Mouse (Mus musculus) mature B cell (primary cell): Measurements from ENCODE around the gene Vill.

Experiments used
- in situ Hi-C: fragments of 300-500 bp; cut with MboI; formaldehyde crosslinking; loops from 2 replicates; pipeline ENCODE4 v1.14.3; 2019

The Vill gene

GRCm38 (mm10) chr9:119080040-119080675, 27.6 kb downstream of the Vill start:
- in situ Hi-C loops, result no loop called here

DNA sequence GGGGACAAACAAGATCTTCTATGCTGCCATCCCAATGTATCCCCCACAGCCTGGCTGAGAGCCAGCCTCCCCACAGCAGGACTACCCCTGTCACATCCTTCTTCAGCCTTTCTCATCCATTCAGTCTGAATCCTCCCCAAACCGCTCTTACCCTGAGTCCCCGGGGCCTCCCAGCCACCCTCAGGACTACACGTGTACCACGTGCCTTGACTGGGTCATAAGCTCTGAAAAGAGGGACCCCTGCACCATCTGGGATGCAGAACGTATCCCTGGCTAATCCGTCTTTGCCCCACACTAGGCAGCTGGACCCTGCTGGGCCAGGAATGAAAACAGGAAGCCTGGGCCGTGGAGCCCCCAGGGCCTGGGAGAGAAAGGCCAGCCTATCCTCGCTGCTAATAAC, 29.5 kb downstream of the Vill start:
- in situ Hi-C loops, result no loop called here

GRCm38 (mm10) chr9:119082656-119083430, 30.3 kb downstream of the Vill start:
- in situ Hi-C loops, result no loop called here

DNA sequence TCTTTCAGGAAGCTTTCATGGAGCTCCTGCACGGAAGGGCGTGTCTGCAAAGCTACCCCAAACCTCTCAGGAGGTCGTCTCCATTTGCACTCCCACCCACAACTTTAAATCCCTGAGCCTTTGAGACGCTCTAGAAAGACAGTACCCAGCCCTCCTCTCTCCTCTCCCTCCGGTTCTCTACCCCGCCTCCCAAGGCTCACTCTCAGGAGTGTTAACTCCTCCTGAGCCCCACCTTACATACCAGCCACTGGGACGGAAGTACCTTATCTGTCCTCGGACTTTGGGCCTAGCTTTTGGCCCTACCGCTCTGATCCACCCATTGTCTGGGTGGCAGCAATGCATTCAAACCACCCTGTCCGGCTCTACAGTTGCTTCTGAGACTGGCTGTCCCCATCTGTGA, 31.4 kb downstream of the Vill start:
- in situ Hi-C loops, result no loop called here

- in situ Hi-C loops, result no loop called here
Observed at GRCm38 (mm10) chr9:119086451-119086850, 33.9 kb downstream of the Vill start.

GRCm38 (mm10) chr9:119087309-119087708, 34.7 kb downstream of the Vill start:
- in situ Hi-C loops, result no loop called here

DNA sequence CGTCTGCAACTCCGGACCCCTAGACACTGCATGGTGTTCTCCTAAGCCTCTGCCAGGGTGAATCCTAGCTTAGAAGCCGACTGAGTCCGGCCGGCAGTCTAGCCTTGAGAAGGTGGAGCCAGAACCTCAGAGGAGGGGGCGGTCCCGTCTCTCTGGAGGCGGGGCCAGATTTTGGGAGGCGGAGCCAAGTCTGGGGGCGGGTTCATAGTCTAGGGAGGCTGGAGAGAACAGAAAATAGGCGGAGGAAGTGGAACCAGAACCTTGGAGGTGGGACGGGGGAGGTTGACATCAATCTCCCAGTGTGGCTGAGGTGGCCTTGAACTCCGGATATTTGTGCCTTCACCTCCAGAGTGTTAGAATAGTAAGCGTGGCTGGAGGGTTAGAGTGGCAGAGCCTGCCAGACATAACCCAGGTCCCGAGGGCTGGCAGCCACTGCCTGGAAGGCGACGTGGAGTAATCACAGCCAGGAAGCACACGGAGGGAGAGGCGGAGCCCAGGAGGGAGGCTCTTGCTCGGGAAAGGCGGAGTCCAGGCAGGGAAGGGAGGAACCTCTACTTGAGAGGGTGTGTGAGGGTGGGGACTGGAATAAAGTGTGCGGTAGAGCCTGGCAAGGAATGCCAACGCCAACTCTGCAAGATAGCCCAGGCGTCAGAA, 35.7 kb downstream of the Vill start:
- in situ Hi-C loops, result no loop called here

- in situ Hi-C loops, result no loop called here
Observed at GRCm38 (mm10) chr9:119089437-119089836, 36.9 kb downstream of the Vill start.

DNA sequence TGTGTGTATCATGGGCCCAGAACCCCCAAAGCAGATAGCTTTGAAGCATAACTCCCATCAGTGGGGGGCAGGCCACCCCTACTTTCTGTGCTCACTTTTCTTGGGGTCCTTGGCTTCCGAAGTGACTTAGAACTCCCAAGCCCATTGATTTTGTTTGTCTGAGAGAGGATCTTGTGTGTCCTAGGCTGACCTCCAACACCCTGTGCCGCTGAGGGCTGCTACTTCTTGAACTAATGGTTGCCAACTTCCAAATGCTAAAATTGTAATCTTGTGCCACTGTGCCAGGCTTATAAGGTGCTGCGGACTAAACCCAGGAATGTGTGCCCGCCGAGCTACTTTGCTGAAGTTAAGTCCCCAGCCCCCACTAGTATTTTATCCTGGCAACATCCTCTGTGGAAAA, 37.9 kb downstream of the Vill start:
- in situ Hi-C loops, result no loop called here

DNA sequence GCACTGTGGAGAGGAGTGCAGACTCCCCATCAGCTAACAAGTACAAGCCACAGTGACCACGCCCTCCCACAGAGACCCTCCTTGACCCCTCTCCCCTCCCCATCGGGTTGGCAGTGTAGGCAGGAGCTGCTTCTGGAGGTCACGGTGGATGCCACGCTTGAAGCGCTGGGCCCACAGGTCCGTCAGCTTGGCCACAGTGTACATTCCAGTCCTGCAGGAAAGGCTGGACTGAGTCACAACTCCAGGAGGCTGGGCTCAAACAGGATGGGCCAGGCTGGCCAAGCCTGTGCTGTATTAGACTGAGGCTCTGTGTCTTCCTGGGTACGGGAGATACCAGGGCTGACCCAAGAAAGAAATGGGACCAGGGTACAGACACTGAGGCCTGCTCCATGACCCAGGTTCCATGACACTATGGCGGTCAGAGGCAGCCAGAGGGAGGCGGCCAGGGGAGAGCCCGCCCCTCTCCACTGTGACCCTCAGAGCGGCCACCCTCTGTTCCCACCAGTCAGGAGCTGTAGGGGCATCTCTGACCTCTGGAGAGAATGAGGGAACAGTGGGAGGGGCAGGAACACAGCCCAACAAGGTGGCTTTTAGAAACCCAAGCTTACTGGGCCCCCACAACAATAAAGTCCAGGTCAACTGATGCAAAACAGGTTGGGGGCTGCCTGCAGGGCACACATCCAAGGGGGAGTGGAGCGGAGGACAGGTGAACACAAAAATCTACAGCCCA, 39.2 kb downstream of the Vill start:
- in situ Hi-C loops, result no loop called here

- in situ Hi-C loops, result no loop called here
Observed at GRCm38 (mm10) chr9:119092473-119093418, 40.2 kb downstream of the Vill start.

- in situ Hi-C loops, result no loop called here
Observed at GRCm38 (mm10) chr9:119093419-119094295, 41.1 kb downstream of the Vill start, which contains the start of gene Plcd1. TSS of gene Plcd1 (minus strand) at chr9:119093502.

- in situ Hi-C loops, result no loop called here
Observed at GRCm38 (mm10) chr9:119094462-119095109, 42.0 kb downstream of the Vill start.

- in situ Hi-C loops, result no loop called here
Observed at GRCm38 (mm10) chr9:119100177-119100898, 47.8 kb downstream of the Vill start.

GRCm38 (mm10) chr9:119101992-119102782, 49.6 kb downstream of the Vill start, which contains the start of gene Dlec1:
TSS of gene Dlec1 (plus strand) at chr9:119102478.
- in situ Hi-C loops, result no loop called here

- in situ Hi-C loops, result no loop called here
Observed at GRCm38 (mm10) chr9:119102783-119103113, 50.2 kb downstream of the Vill start.

DNA sequence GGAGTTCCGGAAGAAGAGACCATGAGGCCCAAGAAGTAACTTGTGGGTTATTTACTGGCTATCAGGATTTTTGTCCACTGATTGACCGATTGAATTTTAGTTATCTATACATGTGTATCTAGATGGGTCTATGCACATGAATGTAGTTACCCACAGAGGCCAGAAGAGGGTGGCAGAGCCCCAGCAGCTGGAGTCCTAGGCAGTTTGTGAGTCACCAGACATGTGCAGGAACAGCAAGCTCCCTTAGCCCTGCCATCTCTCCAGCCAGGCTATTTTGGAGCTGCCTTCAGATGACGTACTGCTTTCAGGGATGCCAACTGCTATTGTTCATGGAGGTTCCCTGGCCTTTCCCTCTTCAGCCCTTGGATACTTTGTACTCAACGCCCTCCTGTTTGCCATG, 55.0 kb downstream of the Vill start:
- in situ Hi-C loops, result no loop called here

GRCm38 (mm10) chr9:119109685-119110353, 57.2 kb downstream of the Vill start:
- in situ Hi-C loops, result no loop called here
